In genomic region chr5:136688841-136689240, GRCm38 (mm10) we compare ENCODE assay signal across 23 mouse cellular contexts. TPM values are rescaled to one million over a fixed set of nuclear protein-coding genes. Genes with fewer than 3 reads are reported as not detected.
"Had no signal": no experiment of that assay in that cellular context is flagged by ENCODE, and none has a peak within 500 bp of the region (broad histone marks: within the 10 kb centered on the region; RNA-seq: fewer than 3 reads in every experiment).

No protein-coding gene starts in this region.

- DNase-seq: lung, adult 18-20 months; lung, embryonic 14.5 days; lung, postnatal 14 days; lung, postnatal 4 days; midbrain, embryonic 14.5 days; retina, postnatal 1 day; right cerebral cortex, adult 18-20 months; right cerebral cortex, postnatal 25 days; right cerebral cortex, postnatal 4 days; spleen, adult 18-20 months; thymus, adult 18-20 months; thymus, postnatal 14 days; thymus, postnatal 36 days had no signal

RNA-seq across cellular contexts. Expression of gene Myl10, which starts 4.1 kb away (rescaled TPM):
- total RNA-seq: megakaryocyte, adult 5-6 weeks had no signal
- polyA plus RNA-seq: lung, embryonic 14.5 days; lung, embryonic 16.5 days; midbrain, embryonic 10.5 days; midbrain, embryonic 12.5 days; midbrain, embryonic 14.5 days; midbrain, embryonic 16.5 days; neural tube, embryonic 11.5 days; neural tube, embryonic 13.5 days; neural tube, embryonic 15.5 days; small intestine, adult 2 months; stomach, embryonic 14.5 days had no signal
